Mouse (Mus musculus) kidney, postnatal 0 days (tissue): ENCODE measurements at regions not wholly inside any gene's neighbourhood (a gene's known extent, or its start where the extent isn't known, plus 50 kb on each side); places are given as distances from the start of the nearest gene placed in this dataset.

Experiments
- ATAC-seq: fragments of 200-750 bp; cut with Nextera tagmentation; replicated peaks from 2 replicates; pipeline ENCODE4 v1.8.0; 2017; ENCODE audit warnings: low read depth, moderate number of reproducible peaks, moderate TSS enrichment, moderate library complexity; ENCODE audit not compliant: low FRiP score
- DNase-seq: peaks from one replicate; pipeline ENCODE4 v3.0.0-alpha.2; 2016; ENCODE audit warnings: low spot score
- H3K27ac ChIP-seq: fragments of 300-500 bp; sonication (generic); 2 replicates; pipeline ENCODE4 v1.5.1; 2014; ENCODE audit warnings: mild to moderate bottlenecking
- H3K27me3 ChIP-seq: fragments of 300-500 bp; sonication (generic); 2 replicates; pipeline ENCODE4 v1.6.1; 2014; ENCODE audit warnings: low read length, mixed read lengths; ENCODE audit not compliant: insufficient read depth
- H3K36me3 ChIP-seq: fragments of 300-500 bp; sonication (generic); 2 replicates; pipeline ENCODE4 v1.6.1; 2014; ENCODE audit warnings: low read length, mixed read lengths; ENCODE audit not compliant: insufficient read depth
- H3K4me1 ChIP-seq: fragments of 300-500 bp; sonication (generic); replicated peaks from 2 replicates; pipeline ENCODE4 v1.6.1; 2014; ENCODE audit warnings: antibody characterized with exemption, low read length, mixed read lengths; ENCODE audit not compliant: insufficient read depth
- H3K4me2 ChIP-seq: fragments of 300-500 bp; sonication (generic); 2 replicates; pipeline ENCODE4 v1.6.1; 2014; ENCODE audit warnings: mild to moderate bottlenecking, low read length, moderate library complexity, mixed read lengths
- H3K4me3 ChIP-seq: fragments of 300-500 bp; sonication (generic); replicated peaks from 2 replicates; pipeline ENCODE4 v1.5.1; 2014; ENCODE audit warnings: low read depth, low read length
- H3K9ac ChIP-seq: fragments of 300-500 bp; sonication (generic); 2 replicates; pipeline ENCODE4 v1.6.1; 2014; ENCODE audit warnings: low read depth, low read length
- H3K9me3 ChIP-seq: fragments of 300-500 bp; sonication (generic); replicated peaks from 2 replicates; pipeline ENCODE4 v1.6.1; 2016; ENCODE audit warnings: low read length, inconsistent platforms, mixed read lengths
- CTCF ChIP-seq: IDR thresholded peaks from 2 replicates; pipeline ENCODE4 v1.5.1; 2016; ENCODE audit warnings: antibody characterized with exemption, low read depth, mild to moderate bottlenecking, moderate library complexity
- WGBS: fragments of 180-500 bp; shearing (Covaris S2); extraction: QIAGEN DNeasy Blood & Tissue Kit; methylation state at CpG from one replicate; pipeline ENCODE4 v1.1.7; 2014; 5-methylcytosine and 5-hydroxymethylcytosine counted together

DNA sequence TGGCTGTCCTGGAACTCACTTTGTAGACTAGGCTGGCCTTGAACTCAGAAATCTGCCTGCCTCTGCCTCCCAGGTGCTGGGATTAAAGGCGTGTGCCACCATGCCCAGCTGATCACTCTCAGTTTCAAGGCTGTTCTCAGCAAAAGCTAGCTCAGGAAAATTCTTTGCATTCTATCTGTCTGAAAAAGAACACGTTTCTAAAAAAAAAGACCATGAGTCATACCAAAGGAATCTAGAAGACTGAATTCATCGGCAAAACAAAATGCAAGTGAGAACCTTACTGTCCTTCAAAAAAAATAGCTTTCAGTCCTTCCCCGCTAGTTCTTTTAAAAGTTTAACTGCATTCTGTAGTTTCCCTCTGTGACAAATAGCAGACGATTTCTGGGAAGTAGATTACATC is 596.3 kb upstream of the Syt1 start:
- no peak overlapping the region for H3K27ac ChIP-seq
- no peak overlapping the region for H3K4me2 ChIP-seq
- H3K9ac ChIP-seq, result no peak overlapping the region
- DNase-seq, result no peak
- H3K9me3 ChIP-seq, result no peaks in the 10 kb centered on the region
- no peaks in the 10 kb centered on the region for H3K27me3 ChIP-seq
- H3K4me3 ChIP-seq, result no peak overlapping the region
- ATAC-seq, result no peak
- 63% methylated on average over 5 of the region's 5 CpGs for WGBS
- no peak for TF ChIP-seq CTCF
- no peaks in the 10 kb centered on the region for H3K36me3 ChIP-seq
- no peaks in the 10 kb centered on the region for H3K4me1 ChIP-seq

DNA sequence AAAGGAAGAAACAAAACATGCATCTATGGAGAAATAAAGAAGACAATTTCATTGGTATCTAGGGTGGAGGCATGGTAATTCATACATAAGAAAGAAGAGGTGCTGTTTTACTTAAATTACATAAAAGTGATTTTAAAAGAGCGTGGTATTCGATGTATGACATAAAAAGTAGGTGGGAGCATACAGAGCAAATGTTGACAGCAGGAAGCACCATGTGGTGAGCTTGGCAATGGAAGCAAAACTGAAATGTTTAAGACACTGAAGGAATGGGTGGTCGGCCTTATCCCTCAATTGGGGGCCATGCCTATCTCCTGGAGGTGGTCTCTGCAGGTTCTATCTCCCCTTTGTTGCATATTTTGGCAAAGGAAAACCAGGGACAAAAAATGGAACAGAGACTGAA is 592.5 kb upstream of the Syt1 start:
- 84% methylated on average over 3 of the region's 3 CpGs for WGBS

DNA sequence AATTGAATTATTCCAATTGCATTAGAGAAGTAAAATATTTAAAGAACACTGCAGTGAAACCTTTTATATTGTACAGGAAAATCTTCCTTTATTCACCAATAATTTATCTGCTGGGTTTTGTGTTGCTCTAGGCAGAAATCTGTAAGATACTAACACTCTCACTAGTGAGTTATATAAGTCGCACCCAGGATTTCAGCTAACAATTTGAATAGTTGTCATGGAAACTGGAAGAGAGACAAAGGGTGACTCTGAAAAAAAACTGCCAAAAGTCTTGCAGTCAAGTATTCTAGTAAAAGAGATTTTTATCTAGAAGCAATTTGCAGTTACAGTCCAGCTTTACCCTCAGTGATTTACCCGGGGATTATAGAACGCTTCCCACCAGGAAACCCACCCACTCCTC is 587.8 kb upstream of the Syt1 start:
- H3K9ac ChIP-seq, result no peak overlapping the region
- no peak overlapping the region for H3K27ac ChIP-seq
- no peaks in the 10 kb centered on the region for H3K27me3 ChIP-seq
- H3K36me3 ChIP-seq, result no peaks in the 10 kb centered on the region
- H3K4me3 ChIP-seq, result no peak overlapping the region
- H3K9me3 ChIP-seq, result no peaks in the 10 kb centered on the region
- no peak overlapping the region for H3K4me2 ChIP-seq
- no peaks in the 10 kb centered on the region for H3K4me1 ChIP-seq
- DNase-seq, result no peak
- no peak for ATAC-seq
- WGBS, result 81% methylated on average over 3 of the region's 3 CpGs
- no peak for TF ChIP-seq CTCF

More for the DNA sequence above, 592.5 kb upstream of the Syt1 start:
- ATAC-seq (no peak), DNase-seq (no peak)
- Histone ChIP-seq H3K36me3 (no peaks in the 10 kb centered on the region), H3K4me1 (no peaks in the 10 kb centered on the region), H3K9ac (no peak overlapping the region), H3K9me3 (no peaks in the 10 kb centered on the region), H3K4me3 (no peak overlapping the region), H3K27ac (no peak overlapping the region), H3K27me3 (no peaks in the 10 kb centered on the region), H3K4me2 (no peak overlapping the region)
- no peak for TF ChIP-seq CTCF

DNA sequence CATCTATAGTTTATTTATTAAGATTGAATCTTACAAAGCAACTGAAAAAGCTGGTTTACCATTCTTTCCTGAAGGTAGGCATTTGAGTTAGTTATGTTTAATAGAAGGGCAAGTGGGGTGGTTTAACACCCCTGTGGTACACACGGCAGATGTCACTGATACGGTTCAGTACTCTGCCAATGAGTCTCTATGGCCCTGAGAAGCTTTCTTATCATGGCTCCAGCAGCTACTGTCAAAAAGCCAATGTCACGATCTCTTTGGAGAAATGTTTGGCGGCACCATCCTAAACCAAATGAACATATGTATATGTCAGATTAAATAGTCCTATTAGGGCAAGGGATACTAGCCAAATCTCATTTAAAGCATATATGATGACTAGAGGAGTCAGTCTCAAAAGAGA is 562.4 kb upstream of the Syt1 start:
- no peak overlapping the region for H3K4me3 ChIP-seq
- H3K9ac ChIP-seq, result no peak overlapping the region
- no peaks in the 10 kb centered on the region for H3K4me1 ChIP-seq
- 89% methylated on average over 4 of the region's 4 CpGs for WGBS
- no peak for DNase-seq
- TF ChIP-seq CTCF, result no peak
- H3K9me3 ChIP-seq, result no peaks in the 10 kb centered on the region
- H3K36me3 ChIP-seq, result no peaks in the 10 kb centered on the region
- H3K27ac ChIP-seq, result no peak overlapping the region
- no peaks in the 10 kb centered on the region for H3K27me3 ChIP-seq
- no peak overlapping the region for H3K4me2 ChIP-seq
- no peak for ATAC-seq

DNA sequence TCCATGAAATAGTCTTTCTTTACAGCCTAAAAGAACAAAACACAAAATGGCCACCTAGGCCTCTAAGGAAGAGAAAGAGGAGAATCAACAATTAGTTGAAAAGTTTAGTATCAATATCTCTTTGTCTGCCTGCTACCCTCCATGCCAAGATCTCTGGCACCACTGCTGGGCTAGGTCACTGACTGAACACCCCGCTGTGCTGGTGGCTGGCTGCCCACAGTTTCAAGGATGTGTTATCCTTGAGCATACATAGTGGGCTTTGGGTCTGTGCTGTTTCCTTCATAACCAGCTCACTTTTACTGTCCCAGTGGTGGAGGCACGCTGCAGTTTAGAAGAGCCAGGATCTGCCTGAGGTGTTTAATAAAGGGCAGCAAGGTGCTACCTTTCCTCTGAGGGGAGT is 559.0 kb upstream of the Syt1 start:
- TF ChIP-seq CTCF, result no peak
- H3K27me3 ChIP-seq, result no peaks in the 10 kb centered on the region
- DNase-seq (no peak), ATAC-seq (no peak)
- WGBS, result 80% methylated on average over 2 of the region's 2 CpGs
- no peaks in the 10 kb centered on the region for H3K4me1 ChIP-seq
- H3K4me2 ChIP-seq, result no peak overlapping the region
- no peak overlapping the region for H3K9ac ChIP-seq
- no peak overlapping the region for H3K4me3 ChIP-seq
- H3K36me3 ChIP-seq, result no peaks in the 10 kb centered on the region
- H3K9me3 ChIP-seq, result no peaks in the 10 kb centered on the region
- H3K27ac ChIP-seq, result no peak overlapping the region

DNA sequence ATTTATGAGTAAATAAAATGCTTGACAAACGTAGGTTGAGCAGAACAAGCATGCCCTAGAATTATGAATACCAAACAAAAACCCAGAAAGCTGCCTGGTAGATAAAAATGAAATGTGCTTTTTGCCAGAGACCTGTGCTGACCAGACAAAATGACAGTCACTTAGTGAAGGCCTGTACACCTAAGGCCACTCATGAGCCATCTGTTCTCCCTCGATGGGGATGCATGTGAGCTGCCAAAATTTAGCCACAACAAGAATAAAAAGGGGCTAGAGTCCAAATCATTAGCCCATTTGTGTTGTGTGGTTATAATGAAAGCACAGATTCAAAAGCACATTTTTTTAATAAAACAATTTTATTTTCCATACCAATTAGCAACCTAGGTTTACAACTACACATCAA is 555.9 kb upstream of the Syt1 start:
- TF ChIP-seq CTCF, result no peak
- H3K4me2 ChIP-seq, result no peak overlapping the region

DNA sequence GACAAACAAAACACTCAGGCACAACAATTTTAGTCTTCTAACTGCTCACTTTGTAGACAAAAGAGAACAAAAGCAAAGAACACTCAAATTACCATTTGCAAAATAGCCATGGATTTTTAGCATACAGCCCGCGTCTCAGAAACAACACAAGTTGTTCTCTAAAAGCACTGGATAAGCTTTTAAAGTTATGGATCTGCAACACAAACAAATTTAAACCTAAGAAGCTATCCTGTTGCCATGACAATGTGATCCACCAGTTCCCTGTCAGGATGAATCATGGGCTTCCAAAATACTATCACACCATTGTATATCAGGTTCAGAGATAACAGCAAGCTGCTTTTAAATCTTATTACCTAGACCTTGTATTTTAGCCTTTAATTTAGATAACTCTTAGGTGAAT is 550.9 kb upstream of the Syt1 start:
- DNase-seq, result no peak
- Histone ChIP-seq H3K4me2 (no peak overlapping the region), H3K4me3 (no peak overlapping the region), H3K9me3 (no peaks in the 10 kb centered on the region), H3K9ac (no peak overlapping the region), H3K27me3 (no peaks in the 10 kb centered on the region), H3K4me1 (no peaks in the 10 kb centered on the region), H3K36me3 (no peaks in the 10 kb centered on the region), H3K27ac (no peak overlapping the region)
- 78% methylated on average over 2 of the region's 2 CpGs for WGBS
- no peak for TF ChIP-seq CTCF
- ATAC-seq, result no peak

More for the DNA sequence above, 555.9 kb upstream of the Syt1 start:
- no peak overlapping the region for H3K4me3 ChIP-seq
- ATAC-seq (no peak), DNase-seq (no peak)
- no peaks in the 10 kb centered on the region for H3K36me3 ChIP-seq
- no peaks in the 10 kb centered on the region for H3K27me3 ChIP-seq
- H3K27ac ChIP-seq, result no peak overlapping the region
- no peaks in the 10 kb centered on the region for H3K4me1 ChIP-seq
- H3K9me3 ChIP-seq, result no peaks in the 10 kb centered on the region
- 82% methylated on average over 2 of the region's 2 CpGs for WGBS
- H3K9ac ChIP-seq, result no peak overlapping the region
